Mouse (Mus musculus) limb, embryonic 14.5 days (tissue): Measurements from ENCODE around the gene Cdkl4. TPM values are rescaled to one million over a fixed set of nuclear protein-coding genes. Genes with fewer than 3 reads are reported as not detected.

Experiments
- ATAC-seq: fragments of 200-750 bp; cut with Nextera tagmentation; 2 replicates; pipeline ENCODE4 v1.8.0; 2017; ENCODE audit warnings: low read depth, moderate number of reproducible peaks, moderate TSS enrichment; ENCODE audit not compliant: low FRiP score
- DNase-seq: peaks from one replicate; pipeline ENCODE4 v3.0.0-alpha.2; 2015; ENCODE audit warnings: low spot score
- H3K27ac ChIP-seq: fragments of 300-500 bp; sonication (generic); replicated peaks from 2 replicates; pipeline ENCODE4 v1.5.1; 2014; ENCODE audit warnings: low read depth, mild to moderate bottlenecking, low read length, moderate library complexity, mixed read lengths
- H3K27me3 ChIP-seq: fragments of 300-500 bp; sonication (generic); 2 replicates; pipeline ENCODE4 v1.6.1; 2014; ENCODE audit warnings: low read length, mixed read lengths; ENCODE audit not compliant: control insufficient read depth, insufficient read depth
- H3K36me3 ChIP-seq: fragments of 300-500 bp; sonication (generic); 2 replicates; pipeline ENCODE4 v1.6.1; 2014; ENCODE audit warnings: mild to moderate bottlenecking, low read length, moderate library complexity, mixed read lengths; ENCODE audit not compliant: control insufficient read depth, insufficient read depth
- H3K4me1 ChIP-seq: fragments of 300-500 bp; sonication (generic); 2 replicates; pipeline ENCODE4 v1.6.1; 2014; ENCODE audit warnings: antibody characterized with exemption, low read length, mixed read lengths; ENCODE audit not compliant: control insufficient read depth, insufficient read depth
- H3K4me2 ChIP-seq: fragments of 300-500 bp; sonication (generic); replicated peaks from 2 replicates; pipeline ENCODE4 v1.6.1; 2014; ENCODE audit warnings: low read depth, mild to moderate bottlenecking, low read length, moderate library complexity; ENCODE audit not compliant: severe bottlenecking
- H3K4me3 ChIP-seq: fragments of 300-500 bp; sonication (generic); replicated peaks from 2 replicates; pipeline ENCODE4 v1.5.1; 2014; ENCODE audit warnings: low read length
- H3K9ac ChIP-seq: fragments of 300-500 bp; sonication (generic); 2 replicates; pipeline ENCODE4 v1.6.1; 2014; ENCODE audit warnings: mild to moderate bottlenecking, low read depth, low read length, moderate library complexity; ENCODE audit not compliant: severe bottlenecking
- H3K9me3 ChIP-seq: fragments of 300-500 bp; sonication (generic); 2 replicates; pipeline ENCODE4 v1.6.1; 2016; ENCODE audit warnings: low read length; ENCODE audit not compliant: control insufficient read depth
- POLR2A ChIP-seq: fragments of 200-500 bp; IDR thresholded peaks from 2 replicates; pipeline ENCODE4 v1.8.0; 2012; ENCODE audit warnings: inconsistent platforms, mild to moderate bottlenecking, moderate library complexity, borderline replicate concordance; ENCODE audit not compliant: insufficient read depth, insufficient read length; ENCODE audit errors: extremely low read depth
- WGBS: fragments of 180-500 bp; shearing (Covaris S2); extraction: QIAGEN DNeasy Blood & Tissue Kit; methylation state at CpG from one replicate; pipeline ENCODE4 v1.1.7; 2014; 5-methylcytosine and 5-hydroxymethylcytosine counted together
- polyA plus RNA-seq, 2 experiments: library from polyadenylated mRNA; depleted of rRNA in 1 of 2; stranded (reverse) in 1 of 2; unstranded in 1 of 2; fragments of >200 nt; fragmentation: Nextera tagmentation in 1 of 2; extraction: Ambion mirVana in 1 of 2; gene quantifications; 2 replicates each; pipeline versions ENCODE4 v1.2.1 to v1.2.3; 2012 to 2014

Gene Cdkl4
- polyA plus RNA-seq, 2 experiments, result 0.06 to 0.26 TPM

DNA sequence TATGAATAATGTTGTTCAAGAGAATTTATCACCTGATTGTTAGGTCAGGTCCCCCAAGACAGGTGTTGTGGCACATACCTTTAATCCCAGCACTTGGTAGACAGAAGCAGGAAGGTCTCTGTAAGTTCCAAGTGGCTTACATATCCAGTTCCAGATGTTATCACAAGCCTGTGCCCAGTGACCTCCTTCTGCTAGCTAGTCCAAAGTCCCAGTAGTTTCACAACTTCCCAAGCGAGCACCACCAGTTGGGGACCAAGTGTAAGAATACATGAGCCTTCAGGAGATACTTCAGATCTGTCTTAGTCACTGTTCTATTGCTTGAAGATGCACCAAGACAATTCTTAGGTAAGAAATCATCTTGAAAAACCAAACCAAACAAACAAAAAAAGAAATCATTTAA is 83.7 kb downstream of the Cdkl4 start:
- Histone ChIP-seq H3K27ac (no peak overlapping the region), H3K4me1 (0 out of 2 replicates have a peak, but pooled peaks cover 3% of the 10 kb centered on the region), H3K4me2 (no peak overlapping the region), H3K9ac (no peak overlapping the region), H3K27me3 (no peaks in the 10 kb centered on the region), H3K36me3 (no peaks in the 10 kb centered on the region), H3K4me3 (no peak overlapping the region), H3K9me3 (0 out of 2 replicates have a peak, but pooled peaks cover 4% of the 10 kb centered on the region)
- no peak for DNase-seq
- 86% methylated on average over 1 of the region's 1 CpGs for WGBS
- TF ChIP-seq POLR2A, result no peak
- ATAC-seq, result no peak

DNA sequence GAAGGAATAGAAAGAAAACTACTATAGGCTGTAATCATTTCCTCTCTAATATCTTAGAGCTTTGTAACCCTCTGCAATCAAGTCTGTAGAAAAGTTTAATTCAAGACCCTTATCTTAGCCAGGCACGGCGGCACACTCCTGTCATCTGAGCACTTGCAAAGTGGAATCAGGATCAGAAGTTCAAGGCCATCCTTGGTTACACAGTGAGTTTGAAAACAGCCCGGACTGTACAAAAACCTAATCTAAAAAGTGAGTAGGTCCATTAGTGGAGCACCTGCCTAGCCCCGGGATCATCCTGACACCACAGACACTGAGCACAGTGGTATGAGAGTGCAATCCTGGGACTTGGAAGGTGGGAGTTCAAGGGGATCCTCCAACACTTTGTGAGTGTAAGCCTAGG is 84.8 kb downstream of the Cdkl4 start:
- Histone ChIP-seq H3K9ac (no peak overlapping the region), H3K27ac (no peak overlapping the region), H3K4me1 (0 out of 2 replicates have a peak, but pooled peaks cover 3% of the 10 kb centered on the region), H3K4me3 (no peak overlapping the region), H3K27me3 (no peaks in the 10 kb centered on the region), H3K9me3 (0 out of 2 replicates have a peak, but pooled peaks cover 4% of the 10 kb centered on the region), H3K36me3 (no peaks in the 10 kb centered on the region), H3K4me2 (no peak overlapping the region)
- 88% methylated on average over 4 of the region's 4 CpGs for WGBS
- no peak for ATAC-seq
- TF ChIP-seq POLR2A, result no peak
- DNase-seq, result no peak

DNA sequence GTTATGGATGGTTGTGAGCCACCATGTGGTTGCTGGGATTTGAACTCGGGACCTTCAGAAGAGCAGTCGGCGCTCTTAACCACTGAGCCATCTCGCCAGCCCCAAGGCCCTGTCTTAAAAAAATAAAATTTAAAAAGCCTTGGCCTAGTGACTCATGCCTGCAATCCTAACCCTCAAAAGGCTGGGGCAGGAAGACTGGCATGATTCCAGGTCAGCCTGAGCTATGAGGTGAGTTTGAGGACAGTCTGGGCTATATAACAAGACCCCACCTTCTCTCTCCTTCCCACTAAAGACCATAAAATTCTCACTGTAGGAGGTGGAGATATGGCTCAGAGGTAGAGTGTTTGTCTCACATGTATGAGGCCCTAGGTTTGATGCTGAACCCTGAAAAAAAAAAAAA is 85.3 kb downstream of the Cdkl4 start:
- no peak overlapping the region for H3K27ac ChIP-seq
- H3K27me3 ChIP-seq, result no peaks in the 10 kb centered on the region
- 90% methylated on average over 4 of the region's 4 CpGs for WGBS
- H3K4me2 ChIP-seq, result no peak overlapping the region
- ATAC-seq (no peak), DNase-seq (no peak)
- H3K4me1 ChIP-seq, result 0 out of 2 replicates have a peak, but pooled peaks cover 3% of the 10 kb centered on the region
- H3K9me3 ChIP-seq, result 0 out of 2 replicates have a peak, but pooled peaks cover 4% of the 10 kb centered on the region
- no peak for TF ChIP-seq POLR2A
- H3K4me3 ChIP-seq, result no peak overlapping the region
- no peaks in the 10 kb centered on the region for H3K36me3 ChIP-seq
- no peak overlapping the region for H3K9ac ChIP-seq

DNA sequence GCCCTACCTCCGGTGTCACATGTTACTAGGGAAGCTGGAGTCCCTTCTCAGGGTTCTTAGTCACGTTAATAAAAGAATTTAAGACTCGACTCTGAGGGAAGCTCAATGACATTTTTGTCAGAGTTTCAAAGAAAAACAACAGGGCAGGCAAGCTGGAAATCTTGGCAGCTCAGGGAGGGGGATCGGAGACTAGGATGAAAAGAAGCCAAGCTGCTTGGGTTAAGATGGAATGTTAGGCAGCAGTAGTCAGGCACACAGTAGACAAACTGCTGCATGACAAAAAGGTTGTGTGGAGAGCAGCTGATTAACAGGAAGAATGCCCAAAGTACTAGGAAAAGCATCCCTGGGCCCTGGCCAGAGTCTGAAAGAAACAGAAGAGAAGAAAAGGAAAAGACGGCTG is 87.4 kb downstream of the Cdkl4 start:
- no peak overlapping the region for H3K9ac ChIP-seq
- WGBS, result 54% methylated on average over 5 of the region's 5 CpGs
- no peak for TF ChIP-seq POLR2A
- H3K27me3 ChIP-seq, result no peaks in the 10 kb centered on the region
- H3K4me3 ChIP-seq, result no peak overlapping the region
- H3K27ac ChIP-seq, result no peak overlapping the region
- DNase-seq (no peak), ATAC-seq (no peak)
- 0 out of 2 replicates have a peak, but pooled peaks cover 4% of the 10 kb centered on the region for H3K9me3 ChIP-seq
- H3K4me2 ChIP-seq, result no peak overlapping the region
- H3K4me1 ChIP-seq, result 0 out of 2 replicates have a peak, but pooled peaks cover 3% of the 10 kb centered on the region
- H3K36me3 ChIP-seq, result no peaks in the 10 kb centered on the region

DNA sequence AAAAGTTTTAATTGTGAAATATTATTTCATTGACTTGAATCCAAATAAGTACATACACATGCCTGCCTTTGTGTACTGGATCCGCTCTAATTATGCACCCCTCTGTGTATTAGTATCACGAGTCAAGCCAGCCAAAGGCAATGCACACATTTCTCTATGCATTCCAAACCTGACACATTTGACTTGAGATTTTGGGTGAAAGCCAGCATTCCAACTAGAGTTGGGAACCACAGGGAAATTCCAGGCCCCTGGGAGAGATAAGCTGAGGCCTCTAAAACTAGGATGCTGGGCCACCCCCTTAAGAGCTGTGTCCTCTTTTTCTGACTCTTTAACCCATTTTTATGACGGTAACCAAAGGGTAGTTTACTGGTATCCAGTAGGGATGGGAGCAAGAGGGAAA is 88.7 kb downstream of the Cdkl4 start:
- H3K27ac ChIP-seq, result no peak overlapping the region
- no peak overlapping the region for H3K4me3 ChIP-seq
- H3K4me1 ChIP-seq, result 0 out of 2 replicates have a peak, but pooled peaks cover 3% of the 10 kb centered on the region
- H3K36me3 ChIP-seq, result no peaks in the 10 kb centered on the region
- H3K27me3 ChIP-seq, result no peaks in the 10 kb centered on the region
- TF ChIP-seq POLR2A, result no peak
- no peak overlapping the region for H3K4me2 ChIP-seq
- H3K9ac ChIP-seq, result no peak overlapping the region
- peak; percentile 30; the same call in 1 of the 2 replicates for ATAC-seq
- peak; percentile 38 for DNase-seq
- 61% methylated on average over 3 of the region's 3 CpGs for WGBS
- no peaks in the 10 kb centered on the region for H3K9me3 ChIP-seq
